Mouse (Mus musculus): ENCODE measurements around the gene Ptdss2.

DNA sequence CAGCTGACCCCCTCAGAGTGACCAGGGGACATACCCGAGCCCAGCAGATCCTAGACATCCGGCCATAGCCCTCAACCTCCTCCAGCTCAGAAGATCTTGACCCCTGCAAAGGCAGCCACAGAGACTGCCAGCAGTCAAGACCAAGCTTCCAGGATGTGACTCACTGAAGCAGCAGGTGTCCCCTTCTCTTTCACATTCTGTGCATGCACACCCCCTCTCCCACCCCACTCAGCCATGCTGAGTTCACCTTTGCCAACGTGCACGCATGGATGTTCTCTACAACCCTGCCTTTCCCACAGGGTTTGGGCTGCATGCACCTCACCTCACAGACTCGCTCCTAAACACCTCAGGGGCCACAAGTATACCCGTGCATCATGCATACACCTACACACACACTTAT, 26.2 kb upstream of the Ptdss2 start:
- TF ChIP-seq CTCF (IDR thresholded peaks at IDR 0.05; ENCODE audit: insufficient read depth, low read length) (no peak), POLR2A (IDR thresholded peaks at IDR 0.05; ENCODE audit: borderline replicate concordance, extremely low read depth, low read depth, low read length) (no peak)

All from lung, adult 2 months (tissue).